Mouse (Mus musculus): ENCODE data around the gene Flvcr2. TPM values are rescaled to one million over a fixed set of nuclear protein-coding genes. Genes with fewer than 3 reads are reported as not detected.
A peak's percentile ranks its signal among the peaks of the same experiment; 100 is the strongest.
"Not testable (repeated sequence)": the region's sequence is repeated elsewhere in the genome, so short reads cannot be mapped to it uniquely, and the experiment has no call there.

Flvcr2 gene
- 1 to 10 TPM; 3.5 to 3.7 TPM for total RNA-seq (2021)
- long read RNA-seq, experiment 1, partial matches to known transcripts = 0 of 4 reads
- long read RNA-seq, experiment 1, other reads (novel, unspliced or antisense) = 1 of 4 reads
- long read RNA-seq, experiment 2, partial matches to known transcripts = 0 of 5 reads
- long read RNA-seq, experiment 2, other reads (novel, unspliced or antisense) = 2 of 5 reads

DNA sequence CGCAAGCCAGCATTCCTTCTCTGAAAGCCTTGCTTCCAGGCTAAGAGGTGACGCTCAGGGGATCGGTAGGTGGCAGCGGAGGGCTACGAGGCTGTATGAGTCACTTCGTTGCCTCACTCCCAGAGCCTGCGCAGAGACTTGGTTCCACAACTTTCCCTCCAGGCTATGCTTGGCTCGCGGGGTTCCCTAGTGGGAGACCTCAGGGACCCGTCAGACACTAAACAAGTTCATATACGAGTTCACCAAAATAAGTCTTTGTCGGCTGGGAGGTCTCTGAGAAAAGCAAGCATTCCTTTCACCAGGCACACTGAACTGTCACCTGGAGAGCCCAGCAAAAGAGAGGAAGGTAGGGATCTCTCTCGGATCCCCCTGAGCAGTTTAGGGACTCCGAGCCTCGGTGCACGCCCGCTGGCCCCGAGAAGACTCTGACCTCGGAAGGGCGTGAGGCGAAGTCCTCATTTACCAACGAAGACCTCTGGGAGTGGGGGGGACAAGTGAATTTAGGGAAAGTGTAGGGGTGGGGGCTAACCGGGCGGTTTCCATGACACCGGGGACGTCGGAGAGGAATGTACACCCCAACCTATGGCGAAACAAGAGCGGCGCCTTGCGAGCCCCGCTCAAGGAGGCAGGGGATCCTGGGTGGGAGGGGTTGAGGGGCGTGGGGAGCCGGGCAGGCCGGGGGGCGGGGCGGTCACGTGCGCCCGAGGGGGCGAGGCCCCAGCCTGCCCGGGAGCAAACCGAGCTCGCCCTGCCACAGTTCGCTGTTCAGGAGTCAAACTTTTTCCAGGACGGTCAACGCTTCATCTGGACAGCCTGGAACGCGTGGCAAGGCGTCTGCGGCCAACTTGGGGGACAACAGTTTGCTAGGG lies at the start of gene Flvcr2:
Flvcr2 (plus strand) TSS at position 713 of the 869 bp plus-strand sequence.
- peak; percentile 58 to 74 for DNase-seq (ENCODE audit: low spot score in 2 of 2)
- intact Hi-C loops (cut with DNase I) = loop anchor here (1.0 to 5.0 kb wide), 2 partner anchors 72 to 331 kb away; partner anchors contain the start of gene Tgfb3

DNA sequence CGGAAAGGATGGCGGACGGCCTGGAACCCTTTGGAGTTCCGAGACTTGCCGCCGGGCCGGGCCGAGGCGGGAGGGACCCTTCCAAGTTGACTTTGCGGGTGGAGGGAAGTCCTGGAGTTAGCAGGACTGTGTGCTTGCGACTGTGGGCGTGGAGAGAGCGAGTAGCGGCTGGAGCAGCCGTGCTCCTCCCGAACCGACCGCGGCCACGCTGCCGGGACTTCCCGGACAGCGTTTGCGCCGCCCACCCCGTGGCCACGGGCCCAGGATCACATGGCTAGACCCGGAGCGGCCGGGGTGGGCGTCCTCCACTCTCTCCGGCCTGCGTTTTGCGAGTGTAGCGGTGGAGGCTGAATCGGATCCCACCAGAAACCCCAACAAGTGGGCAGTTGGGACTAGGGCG lies 48.2 kb upstream of the Flvcr2 start:
- DNase-seq (ENCODE audit: low spot score in 2 of 2); intact Hi-C loops (cut with DNase I): not testable (repeated sequence)

DNA sequence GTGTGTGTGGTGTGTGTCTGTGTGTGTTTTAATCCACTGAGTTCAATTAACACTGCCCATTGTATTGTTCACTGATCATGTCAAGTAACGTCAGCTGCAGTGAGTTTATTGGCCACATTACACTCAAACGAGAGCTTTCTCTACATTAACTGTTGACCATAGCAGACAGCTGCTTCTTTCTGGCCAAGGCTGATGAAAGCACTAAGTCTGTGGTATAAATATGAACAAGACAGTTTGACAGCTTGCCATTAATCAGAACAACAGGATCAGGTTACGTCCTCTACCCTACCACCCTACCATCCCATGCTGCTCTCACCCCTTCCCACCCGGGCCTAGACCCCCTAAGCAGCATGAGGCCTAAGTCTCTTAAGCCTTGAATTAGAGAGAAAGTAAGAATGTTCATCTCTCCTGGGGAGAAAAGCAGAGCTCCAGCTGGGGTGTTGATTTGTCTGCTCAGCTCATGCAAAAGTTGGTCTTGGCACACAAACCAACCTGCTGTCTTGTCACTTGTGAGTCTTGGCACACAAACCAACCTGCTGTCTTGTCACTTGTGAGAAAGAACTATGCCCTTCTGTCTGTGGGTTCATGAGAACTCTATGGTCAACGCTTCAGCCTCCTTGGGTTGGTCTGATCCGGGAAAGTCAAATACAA lies 46.0 kb upstream of the Flvcr2 start:
- DNase-seq (ENCODE audit: low spot score in 2 of 2) = no peak
- intact Hi-C loops (cut with DNase I) = no loop called here

DNA sequence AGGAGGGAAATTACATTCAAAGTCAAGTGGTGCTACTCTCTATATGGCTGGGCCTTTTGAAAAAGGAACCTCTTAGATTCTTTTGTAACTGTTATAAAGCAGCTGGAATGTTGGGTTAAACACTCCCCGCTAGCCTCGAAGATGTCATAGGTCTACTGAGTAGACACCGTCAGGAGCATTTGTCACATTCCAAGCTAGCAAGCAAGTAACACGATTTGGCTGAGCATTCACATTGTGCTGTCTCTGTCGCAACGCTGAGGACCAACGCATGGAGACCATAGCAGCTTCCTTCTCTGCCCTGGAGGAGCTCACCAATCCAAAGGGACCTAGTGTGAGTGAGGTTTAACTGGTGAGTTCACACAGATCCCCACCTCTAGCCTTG lies 45.5 kb upstream of the Flvcr2 start:
- intact Hi-C loops (cut with DNase I) = no loop called here
- no peak for DNase-seq (ENCODE audit: low spot score in 2 of 2)

DNA sequence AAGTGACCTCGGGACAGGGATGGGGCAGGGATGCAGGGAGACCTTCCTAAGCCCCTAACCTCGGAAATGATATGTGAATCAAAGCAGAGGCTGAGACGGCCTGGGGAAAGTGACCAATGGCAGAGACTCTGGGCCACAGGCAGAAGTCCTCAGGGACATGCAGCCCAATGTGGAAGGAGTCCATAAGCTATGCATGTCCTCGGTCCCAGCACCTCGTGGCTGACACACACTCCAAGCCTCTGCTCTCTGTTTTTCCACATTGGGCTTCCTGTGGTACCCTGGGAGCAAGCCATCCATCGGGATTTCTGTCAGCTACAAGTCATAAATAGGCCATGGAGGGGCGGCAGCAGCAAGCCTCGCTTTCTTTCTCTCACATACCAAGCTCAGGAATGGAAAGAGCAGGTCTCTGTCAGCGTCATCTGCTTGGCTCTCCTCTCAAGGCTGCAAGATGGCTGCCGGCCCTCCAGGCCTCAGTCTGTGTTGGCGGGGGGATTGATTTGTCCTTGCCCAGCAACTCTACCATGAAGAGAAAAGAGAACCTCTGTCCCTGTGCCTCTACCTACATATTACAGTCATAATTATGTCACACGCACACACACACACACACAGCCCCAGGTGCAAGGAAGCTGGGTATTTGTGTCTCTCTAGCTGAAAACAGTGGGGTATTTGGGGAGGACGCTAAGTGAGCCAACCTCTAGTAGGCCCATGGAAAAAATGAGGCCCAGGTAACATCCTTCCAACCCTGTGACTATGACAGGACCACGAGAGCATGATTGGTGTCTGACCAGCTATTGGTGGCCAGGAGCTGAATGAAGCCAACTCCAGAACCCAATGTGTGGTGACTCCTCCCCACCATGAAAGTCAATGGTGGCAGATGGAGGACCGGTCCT lies 43.9 kb upstream of the Flvcr2 start:
- no peak for DNase-seq (ENCODE audit: low spot score in 2 of 2)
- intact Hi-C loops (cut with DNase I) = no loop called here

DNA sequence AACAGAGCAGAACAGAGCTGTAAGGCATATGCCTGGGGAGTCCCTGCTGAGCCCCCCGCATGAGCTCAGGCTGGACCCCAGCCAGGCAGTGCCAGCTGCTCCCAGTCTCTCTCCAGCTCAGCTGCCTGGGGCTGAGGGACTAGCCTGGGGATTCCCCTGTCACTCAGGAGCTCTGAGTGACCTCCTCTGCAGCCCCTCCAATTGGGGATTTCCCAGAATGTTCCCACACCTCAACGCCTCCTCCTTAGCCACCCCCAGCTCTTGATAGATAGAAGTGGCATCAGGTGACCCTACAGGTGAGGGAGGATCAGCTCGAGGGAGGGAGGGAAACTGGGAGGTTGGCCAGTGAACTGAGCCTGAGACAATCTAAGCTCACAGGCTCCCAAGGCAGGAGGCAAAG lies 42.8 kb upstream of the Flvcr2 start:
- intact Hi-C loops (cut with DNase I) = no loop called here
- no peak for DNase-seq (ENCODE audit: low spot score in 2 of 2)

DNA sequence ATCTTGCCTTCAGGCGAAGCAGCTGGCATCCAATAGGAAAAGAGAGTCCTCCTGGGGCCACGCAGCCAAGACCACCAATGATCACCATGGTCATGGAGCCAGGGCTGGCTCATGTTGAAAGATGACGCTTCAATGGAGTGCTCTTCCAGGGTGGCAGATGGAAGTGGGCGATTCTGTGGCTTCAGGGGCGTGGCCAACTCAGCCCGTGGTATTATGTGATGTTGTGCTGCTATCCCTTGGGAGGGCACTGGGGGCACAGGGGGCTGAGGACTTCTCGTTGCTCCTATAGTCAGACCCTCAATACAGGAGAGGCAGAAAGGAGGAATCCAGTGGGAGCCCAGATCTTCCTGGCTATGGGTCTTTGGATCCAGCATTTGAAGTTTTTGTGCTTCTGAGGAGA lies 41.8 kb upstream of the Flvcr2 start:
- intact Hi-C loops (cut with DNase I) = no loop called here
- DNase-seq (ENCODE audit: low spot score in 2 of 2) = no peak

DNA sequence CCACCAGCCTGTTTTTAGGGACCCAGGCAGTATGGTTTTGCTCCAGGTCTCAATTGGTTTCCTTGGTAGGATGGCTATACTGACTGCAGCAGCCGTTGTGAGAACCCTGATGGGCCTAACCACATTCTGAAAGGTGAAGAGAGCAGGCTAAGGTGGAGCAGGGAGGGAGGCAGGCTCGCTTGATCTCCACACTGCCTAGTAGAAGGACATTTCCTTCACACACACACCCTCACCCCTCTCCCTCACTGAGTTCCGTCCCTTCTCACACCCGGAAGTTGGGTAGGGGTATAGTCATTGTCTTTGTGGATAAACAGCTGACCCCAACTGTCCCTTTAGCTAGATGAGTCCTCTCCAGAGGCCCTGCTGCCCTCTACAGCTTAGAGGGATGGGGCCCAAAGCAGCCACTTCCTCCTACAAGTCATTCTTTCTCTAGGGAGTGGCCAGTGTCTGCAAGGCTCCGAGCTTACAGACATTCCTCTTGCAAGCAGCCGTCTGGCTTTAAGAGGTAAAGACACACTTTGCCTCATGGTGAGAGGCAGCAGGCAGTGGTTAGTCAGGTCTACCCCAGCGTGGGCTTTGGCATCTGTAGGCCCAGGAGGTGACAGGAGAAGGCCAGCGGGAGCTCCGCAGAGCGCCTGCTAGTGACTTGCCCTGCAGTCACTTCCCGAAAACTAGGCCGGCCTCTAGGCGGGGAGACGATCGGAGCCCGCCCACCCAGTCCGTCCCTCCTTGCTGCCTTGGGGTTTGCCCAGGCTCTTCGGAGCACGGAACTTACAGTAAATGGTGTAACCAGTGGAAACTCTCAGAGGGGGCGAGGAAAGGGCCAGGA lies 41.1 kb upstream of the Flvcr2 start:
- intact Hi-C loops (cut with DNase I) = no loop called here
- DNase-seq (ENCODE audit: low spot score in 2 of 2) = peak; percentile 39 to 57

DNA sequence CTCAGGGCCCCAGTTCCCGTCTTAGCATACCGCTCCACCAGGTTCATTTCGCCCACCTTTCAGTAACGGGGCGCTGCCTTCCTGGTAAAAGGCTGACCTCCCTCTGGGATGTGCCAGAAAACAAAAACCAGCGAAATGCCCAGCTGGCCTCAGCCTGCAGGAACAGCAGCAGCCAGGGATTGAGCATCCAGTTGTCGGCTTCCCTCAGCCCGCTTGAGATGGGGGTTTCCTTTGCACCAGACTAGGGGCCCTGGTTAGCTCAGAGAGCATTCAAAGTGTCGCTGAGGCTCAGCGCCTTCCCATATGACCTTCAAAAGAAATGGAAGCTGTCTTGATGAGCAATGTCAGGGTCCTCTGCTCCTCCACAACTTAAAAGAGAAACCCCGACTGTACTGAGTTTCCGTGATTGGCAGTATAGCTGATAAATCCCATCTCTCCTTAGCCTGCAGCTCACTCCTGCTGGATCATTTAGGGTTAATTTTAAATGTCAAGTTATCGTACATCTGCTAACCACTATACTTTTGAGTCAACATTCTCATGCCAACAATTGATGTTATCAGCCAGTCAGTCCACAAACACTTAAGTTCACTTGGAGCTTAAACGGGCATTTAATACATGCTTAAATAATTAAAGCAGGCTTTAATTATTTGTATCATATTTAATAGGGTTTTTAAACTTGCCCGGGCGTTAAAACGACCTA lies 40.4 kb upstream of the Flvcr2 start:
- no peak for DNase-seq (ENCODE audit: low spot score in 2 of 2)
- intact Hi-C loops (cut with DNase I) = no loop called here

DNA sequence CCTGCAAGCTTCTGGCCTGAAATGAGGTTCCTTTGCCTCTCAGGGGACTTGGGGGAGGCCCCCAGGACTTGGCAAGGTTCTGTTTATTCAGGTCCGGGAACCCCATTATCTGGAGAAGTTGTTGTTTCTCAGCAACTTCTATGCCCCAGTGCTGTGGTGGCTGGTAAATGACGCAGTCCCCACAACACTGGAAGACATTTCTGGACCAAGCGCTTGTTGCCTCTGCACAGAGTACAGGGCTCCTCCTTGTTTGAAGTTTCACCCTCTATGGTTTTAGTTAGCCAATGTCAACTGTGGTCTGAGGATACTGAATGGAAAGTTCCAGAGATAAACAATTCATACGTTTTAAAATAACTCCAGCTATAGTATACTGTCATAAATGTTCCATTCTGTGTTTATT lies 39.4 kb upstream of the Flvcr2 start:
- intact Hi-C loops (cut with DNase I) = no loop called here
- no peak for DNase-seq (ENCODE audit: low spot score in 2 of 2)

DNA sequence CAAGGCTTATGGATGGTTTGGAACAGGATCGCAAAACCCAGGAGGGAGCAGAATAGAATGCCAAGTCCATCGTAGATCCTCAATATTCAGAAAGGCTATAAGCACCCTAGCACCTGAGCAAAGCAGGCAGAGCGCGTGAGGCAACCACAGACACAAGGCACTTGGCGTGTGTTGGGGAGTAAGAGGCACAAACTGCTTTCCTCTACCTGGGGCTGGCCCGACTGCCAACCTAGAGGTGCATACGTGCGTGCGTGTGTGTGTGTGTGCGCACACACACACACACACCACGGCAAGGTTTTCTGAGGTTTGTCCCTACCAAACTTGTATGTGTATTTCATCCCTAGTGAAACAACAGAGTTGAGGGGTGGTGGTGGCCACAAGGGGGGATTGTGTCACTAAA lies 38.9 kb upstream of the Flvcr2 start:
- DNase-seq (ENCODE audit: low spot score in 2 of 2) = no peak
- intact Hi-C loops (cut with DNase I) = no loop called here

DNA sequence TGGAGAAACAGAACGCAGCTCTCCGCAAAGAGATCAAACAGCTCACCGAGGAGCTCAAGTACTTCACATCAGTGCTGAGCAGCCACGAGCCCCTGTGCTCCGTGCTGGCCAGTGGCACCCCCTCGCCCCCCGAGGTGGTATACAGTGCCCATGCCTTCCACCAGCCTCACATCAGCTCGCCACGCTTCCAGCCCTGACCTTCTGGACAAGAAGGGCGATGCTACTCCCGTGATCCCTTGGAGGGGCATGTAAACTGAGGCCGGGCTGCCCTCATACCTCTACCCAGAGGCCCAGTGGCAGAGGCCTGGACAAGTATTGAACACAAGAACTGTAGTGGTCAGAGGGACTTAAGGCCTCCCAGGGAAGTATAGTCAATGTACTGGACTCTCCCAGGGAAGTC lies 37.8 kb upstream of the Flvcr2 start:
- intact Hi-C loops (cut with DNase I) = no loop called here
- no peak for DNase-seq (ENCODE audit: low spot score in 2 of 2)

DNA sequence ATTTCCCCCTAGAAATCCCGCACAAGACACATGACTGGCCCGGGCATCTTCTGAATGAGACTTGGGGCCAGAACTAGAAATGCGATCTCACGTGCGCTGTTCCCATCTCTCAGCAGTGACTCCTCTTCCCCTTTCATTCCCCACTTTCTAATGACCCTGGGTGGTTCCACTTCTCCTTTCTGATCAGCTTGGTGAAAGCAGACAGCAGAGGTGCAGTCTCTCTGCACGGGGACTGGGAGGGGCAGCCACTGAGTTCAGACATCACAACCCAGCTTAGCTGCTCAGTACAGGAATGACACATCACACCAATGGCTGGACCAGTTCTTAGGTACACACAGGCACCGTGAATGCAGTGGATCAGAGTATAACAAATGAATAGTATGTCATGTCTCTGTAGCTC lies 35.6 kb upstream of the Flvcr2 start:
- peak in 1 of 2 experiments; percentile 14 for DNase-seq (ENCODE audit: low spot score in 2 of 2)
- intact Hi-C loops (cut with DNase I) = no loop called here

DNA sequence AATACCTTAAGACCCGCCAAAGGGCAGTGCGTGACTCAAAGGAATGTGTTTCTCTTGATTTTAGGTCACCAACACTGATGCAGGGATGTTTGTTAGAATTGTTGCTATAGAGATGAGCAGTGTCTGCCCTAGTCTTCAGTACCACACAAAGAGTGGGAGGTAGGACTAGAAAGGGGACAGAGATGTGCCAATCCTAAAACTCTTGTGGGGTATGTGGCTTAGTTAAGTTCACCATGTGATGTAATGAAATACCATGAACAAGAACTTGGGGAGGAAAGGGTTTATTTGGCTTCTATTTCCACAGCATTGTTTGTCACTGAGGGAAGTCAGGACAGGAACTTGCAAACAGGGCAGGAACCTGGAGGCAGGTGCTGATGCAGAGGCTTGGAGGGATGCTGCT lies 33.8 kb upstream of the Flvcr2 start:
- DNase-seq (ENCODE audit: low spot score in 2 of 2) = no peak
- intact Hi-C loops (cut with DNase I) = no loop called here

DNA sequence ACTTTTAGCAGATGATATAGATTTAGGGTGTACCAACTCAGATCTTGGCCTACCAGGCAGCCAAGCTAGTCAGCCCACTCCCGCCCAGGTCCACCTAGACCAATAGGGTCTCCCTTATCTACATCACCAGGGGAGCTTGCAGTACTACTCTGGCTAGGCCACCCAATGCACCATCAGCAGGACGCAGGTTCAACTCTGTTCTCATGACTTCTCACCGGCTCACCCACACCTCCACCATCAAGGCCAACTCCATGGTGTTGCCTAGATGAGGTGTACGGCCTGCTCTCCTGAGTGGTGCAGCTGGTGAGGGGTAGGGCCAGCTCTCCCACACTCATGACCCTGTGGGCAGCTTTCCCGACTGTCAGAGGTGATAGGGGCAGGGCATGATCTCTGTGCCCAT lies 32.2 kb upstream of the Flvcr2 start:
- intact Hi-C loops (cut with DNase I) = no loop called here
- no peak for DNase-seq (ENCODE audit: low spot score in 2 of 2)

DNA sequence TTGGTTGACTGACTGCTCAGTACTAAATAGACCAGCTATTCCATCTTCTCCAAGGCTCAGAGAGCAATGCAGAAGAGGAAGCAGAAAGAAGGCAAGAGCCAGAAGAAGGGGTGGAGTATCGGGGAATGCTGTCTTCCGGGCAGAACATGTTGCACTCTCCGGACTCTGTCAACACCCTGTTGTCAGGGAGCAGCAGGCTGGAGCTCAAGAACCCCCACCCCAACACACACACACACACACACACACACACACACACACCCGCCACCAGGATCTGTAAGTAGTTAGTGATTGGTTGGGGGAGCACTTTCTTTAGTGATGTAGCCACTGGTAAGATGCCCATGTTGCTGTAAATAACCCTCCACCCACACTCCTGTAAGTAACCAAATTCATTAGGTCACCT lies 21.0 kb upstream of the Flvcr2 start:
- intact Hi-C loops (cut with DNase I) = no loop called here
- no peak for DNase-seq (ENCODE audit: low spot score in 2 of 2)

DNA sequence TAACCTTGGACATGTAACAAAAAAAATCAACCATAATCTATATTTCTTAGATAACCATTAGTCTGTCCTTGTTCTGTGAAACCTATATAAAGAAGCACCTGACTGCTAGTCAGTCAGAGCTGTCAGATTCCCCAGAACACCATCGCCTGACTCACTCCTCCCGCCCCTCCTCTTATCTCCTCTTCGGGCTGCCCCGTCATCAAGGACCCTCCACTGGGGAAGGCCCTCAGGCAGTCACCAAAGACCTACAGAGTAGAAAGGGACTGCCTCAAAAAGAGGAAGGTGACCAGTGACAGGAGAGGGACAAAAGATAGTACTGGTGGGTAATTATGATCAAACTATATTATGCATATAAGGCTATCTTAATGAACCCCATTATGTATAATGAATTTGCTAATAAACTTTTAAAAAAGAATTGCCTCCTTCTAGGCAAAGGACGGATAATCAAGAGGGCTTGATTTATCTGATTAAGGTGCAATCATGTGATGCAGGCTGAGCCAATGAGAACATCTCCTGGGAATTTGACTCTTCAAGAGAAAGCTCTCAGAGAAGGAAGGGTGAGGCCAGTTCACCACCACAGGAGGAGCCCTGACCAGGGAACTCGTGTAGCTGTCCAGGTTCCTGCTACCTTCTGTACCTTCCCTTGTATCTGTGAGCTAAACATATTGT lies 19.5 kb upstream of the Flvcr2 start:
- no peak for DNase-seq (ENCODE audit: low spot score in 2 of 2)
- intact Hi-C loops (cut with DNase I) = no loop called here

DNA sequence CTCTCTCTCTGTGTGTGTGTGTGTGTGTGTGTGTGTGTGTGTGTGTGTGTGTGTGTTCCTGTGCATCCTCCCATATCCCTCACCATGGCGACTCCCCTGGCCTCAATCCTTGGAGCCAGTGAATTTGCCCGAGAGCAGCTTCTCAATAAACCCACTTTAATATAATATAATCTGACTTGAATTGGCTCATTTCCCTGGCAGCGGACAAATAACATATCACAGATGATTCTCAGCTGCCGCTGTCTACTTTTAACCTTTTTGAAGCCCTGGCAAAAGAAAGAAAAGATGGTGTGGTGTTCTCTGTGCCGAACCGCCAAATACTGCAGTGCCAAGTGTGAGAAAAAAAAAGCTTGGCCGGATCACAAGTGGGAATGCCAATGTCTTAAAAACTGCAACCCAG lies 18.2 kb upstream of the Flvcr2 start:
- DNase-seq (ENCODE audit: low spot score in 2 of 2) = no peak
- intact Hi-C loops (cut with DNase I) = no loop called here
